Mouse (Mus musculus) heart, adult 2 months (tissue): ENCODE data around the gene Polrmt.

Experiments
- CTCF ChIP-seq: fragments of 200-600 bp; IDR thresholded peaks from 2 replicates; pipeline ENCODE4 v1.8.1; 2022; ENCODE audit warnings: antibody characterized with exemption, mild to moderate bottlenecking, moderate library complexity
- EP300 ChIP-seq: fragments of 200-500 bp; IDR thresholded peaks from 2 replicates; pipeline ENCODE4 v1.6.1; 2011; ENCODE audit warnings: low read depth, low read length, control low read depth; ENCODE audit not compliant: insufficient read depth
- POLR2A ChIP-seq: fragments of 200-500 bp; IDR thresholded peaks from 2 replicates; pipeline ENCODE4 v1.6.1; 2011; ENCODE audit warnings: mild to moderate bottlenecking, low read depth, low read length, control low read depth; ENCODE audit not compliant: insufficient read depth

DNA sequence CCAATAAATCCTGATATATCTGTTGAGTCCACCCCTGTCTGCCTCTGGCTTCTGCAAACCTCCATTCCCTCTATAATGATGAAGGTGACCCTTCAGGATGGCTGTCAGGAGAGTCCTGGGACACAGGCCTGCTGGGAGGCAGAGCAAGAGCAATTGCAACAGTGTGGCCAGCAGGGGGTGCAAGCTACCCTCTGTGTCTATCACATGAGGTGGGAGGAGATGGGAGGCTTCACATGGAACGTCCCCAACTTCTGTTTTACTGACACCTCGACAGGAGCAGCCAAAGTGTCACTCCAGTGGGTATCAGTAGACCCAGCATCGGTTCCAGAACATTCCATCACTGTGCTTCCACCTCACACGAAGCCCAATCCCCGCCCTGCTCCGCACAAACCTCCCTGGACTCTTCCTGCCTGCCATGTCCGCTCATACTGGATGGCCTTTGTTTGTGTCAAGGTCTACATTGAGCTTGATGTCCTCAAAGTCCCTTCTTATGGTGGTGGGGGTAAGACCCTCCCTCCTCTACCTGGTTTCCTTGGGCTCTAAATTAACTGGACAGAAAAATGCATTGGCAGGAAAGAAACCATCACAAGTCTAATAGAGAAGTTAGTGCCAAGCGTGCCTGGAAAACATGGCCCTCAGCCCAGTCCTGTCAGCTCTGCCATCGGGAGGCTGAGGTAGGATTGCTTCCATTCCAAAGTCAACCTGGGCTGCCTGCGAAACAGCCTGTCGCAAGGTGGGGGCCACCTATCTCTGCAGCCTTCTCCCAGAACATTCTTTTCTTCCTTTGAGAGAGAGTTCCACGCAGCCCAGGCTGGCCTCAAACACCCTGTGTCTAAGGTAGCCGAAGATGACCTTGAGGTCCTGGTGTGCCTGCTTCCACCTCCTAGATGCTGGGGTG lies 50.9 kb downstream of the Polrmt start:
- TF ChIP-seq POLR2A (peak; percentile 43; the same call in 1 of the 2 replicates), CTCF (peak; percentile 93), EP300 (peak; percentile 95)
